Mouse (Mus musculus) megakaryocyte, embryonic 14.5 days (primary cell): Measurements from ENCODE around the gene Gm45021.

ENCODE experiments used
- FLI1 ChIP-seq: IDR thresholded peaks from 2 replicates; pipeline ENCODE4 v1.6.1; 2012; ENCODE audit warnings: low read length, inconsistent platforms, mixed read lengths
- GATA1 ChIP-seq: IDR thresholded peaks from 3 replicates; pipeline ENCODE4 v1.6.1; 2012; ENCODE audit warnings: mixed read lengths, low read length, inconsistent platforms, borderline replicate concordance

DNA sequence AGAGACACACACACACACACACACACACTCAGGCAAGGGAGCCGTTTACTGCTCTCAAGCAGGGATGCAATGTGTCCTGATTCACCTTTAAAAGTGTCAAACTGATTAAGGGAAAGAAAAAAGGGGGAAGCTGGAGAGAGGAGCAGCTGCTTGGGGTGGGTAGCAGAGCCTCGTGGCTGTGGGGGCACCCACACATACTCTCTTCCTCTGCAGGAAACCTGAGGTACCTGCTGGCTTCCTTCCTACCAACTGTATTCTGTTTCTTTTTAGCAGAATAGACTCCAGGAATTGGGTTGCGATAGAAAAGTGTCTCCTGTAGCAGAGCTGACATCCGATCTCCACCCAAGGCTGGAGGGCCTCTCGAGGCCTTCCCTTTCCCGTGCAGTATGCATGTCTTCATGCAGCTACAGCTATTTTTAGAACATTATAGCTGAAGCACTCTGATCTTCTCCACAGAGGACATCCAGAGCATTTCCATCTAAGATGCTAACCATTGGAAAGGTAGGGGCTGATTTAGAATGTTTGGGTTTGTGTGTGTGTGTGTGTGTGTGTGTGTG lies at the start of gene Gm45021:
- TF ChIP-seq GATA1 (no peak), FLI1 (no peak)
